8 mouse cellular contexts compared by ENCODE assay signal in the genomic region with DNA sequence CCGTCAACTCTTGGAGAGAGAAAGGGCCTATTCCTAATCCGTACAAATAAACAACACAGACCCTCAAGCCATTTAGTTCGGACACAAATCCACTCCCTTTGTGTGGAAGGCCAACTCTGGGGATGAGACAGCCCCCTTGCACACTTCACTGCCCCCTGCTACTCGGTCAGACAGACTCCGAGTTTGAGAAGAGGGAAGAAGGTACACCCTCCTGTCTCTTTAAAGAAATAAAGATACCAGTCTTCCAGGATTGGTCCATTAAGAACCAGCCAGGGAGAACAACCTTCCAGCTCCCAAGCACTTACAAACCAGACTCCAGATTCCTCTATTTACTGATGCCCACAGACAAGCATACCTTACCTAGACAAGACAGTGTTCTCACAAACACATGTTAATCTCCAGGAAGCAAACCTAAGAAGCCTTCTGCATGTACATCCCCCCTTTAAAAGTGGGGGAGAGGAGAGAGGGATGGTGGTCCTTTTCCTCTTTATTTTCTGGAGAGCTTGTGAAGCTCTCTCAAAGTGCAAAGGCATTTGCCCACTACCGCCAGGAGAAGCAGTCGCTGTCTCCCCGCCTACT.
A peak's percentile ranks its signal among the peaks of the same experiment; 100 is the strongest.
DNase-seq lines count a peak whose midpoint lies in the region; ATAC-seq and TF ChIP-seq lines count a peak whose summit lies in the region.

No protein-coding gene starts in this region.

- no peaks in the 10 kb centered on the region for H3K27me3 ChIP-seq in heart, embryonic 13.5 days (replicated peaks)
- H3K27me3 ChIP-seq in forebrain, postnatal 0 days (ENCODE audit: insufficient read depth, low read length), result no peaks in the 10 kb centered on the region
- no peaks in the 10 kb centered on the region for H3K27me3 ChIP-seq in limb, embryonic 13.5 days

- H3K36me3 ChIP-seq in heart, embryonic 13.5 days, result no peaks in the 10 kb centered on the region
- H3K36me3 ChIP-seq in forebrain, postnatal 0 days (ENCODE audit: insufficient read depth), result no peaks in the 10 kb centered on the region
- no peaks in the 10 kb centered on the region for H3K36me3 ChIP-seq in limb, embryonic 13.5 days

- H3K4me1 ChIP-seq in heart, embryonic 13.5 days, result peaks cover 38% of the 10 kb centered on the region
- H3K4me1 ChIP-seq in forebrain, postnatal 0 days (ENCODE audit: insufficient read depth), result peaks cover 18% of the 10 kb centered on the region
- peaks cover 47% of the 10 kb centered on the region for H3K4me1 ChIP-seq in limb, embryonic 13.5 days

- intact Hi-C loops in heart, postnatal 36 days (cut with DNase I), result no loop called here
- intact Hi-C loops in gastrocnemius, postnatal 14 days (cut with DNase I; ENCODE audit: low total_unique reads), result no loop called here

- peak overlapping the region; percentile 49 for H3K4me3 ChIP-seq in heart, embryonic 13.5 days
- peak overlapping the region; percentile 64 for H3K4me3 ChIP-seq in forebrain, postnatal 0 days (ENCODE audit: low read depth, low read length)
- peak overlapping the region; percentile 46 for H3K4me3 ChIP-seq in limb, embryonic 13.5 days

- WGBS in heart, embryonic 13.5 days, result 29% methylated on average over 8 of the region's 8 CpGs
- 4% methylated on average over 8 of the region's 8 CpGs for WGBS in forebrain, postnatal 0 days
- WGBS in limb, embryonic 13.5 days, result 12% methylated on average over 8 of the region's 8 CpGs

- no peaks in the 10 kb centered on the region for H3K9me3 ChIP-seq in heart, embryonic 13.5 days
- H3K9me3 ChIP-seq in forebrain, postnatal 0 days (ENCODE audit: low read length), result no peaks in the 10 kb centered on the region
- H3K9me3 ChIP-seq in limb, embryonic 13.5 days, result no peaks in the 10 kb centered on the region

- peak; percentile 11; the same call in 1 of the 2 replicates for TF ChIP-seq CTCF in forebrain, postnatal 0 days (IDR thresholded peaks at IDR 0.05; ENCODE audit: low read depth)

- H3K9ac ChIP-seq in heart, embryonic 13.5 days, result peak overlapping the region; percentile 76
- peak overlapping the region; percentile 86 for H3K9ac ChIP-seq in forebrain, postnatal 0 days
- peak overlapping the region; percentile 71 for H3K9ac ChIP-seq in limb, embryonic 13.5 days

- DNase-seq in heart, postnatal 36 days, result no peak
- DNase-seq in cerebellum, adult 18-20 months, result peak; percentile 8 to 58
- DNase-seq in forebrain, postnatal 0 days, result peak; percentile 78
- DNase-seq in urinary bladder, adult 18-20 months (ENCODE audit: low spot score in 2 of 2), result no peak
- DNase-seq in gastrocnemius, postnatal 14 days, result no peak
- DNase-seq in kidney, postnatal 25 days, result no peak

- peak overlapping the region; percentile 72 for H3K27ac ChIP-seq in heart, embryonic 13.5 days (replicated peaks)
- peak overlapping the region; percentile 96 for H3K27ac ChIP-seq in forebrain, postnatal 0 days (ENCODE audit: low read depth, low read length)
- peak overlapping the region; percentile 96 for H3K27ac ChIP-seq in limb, embryonic 13.5 days

- ATAC-seq in heart, embryonic 13.5 days (ENCODE audit: extremely low read depth, insufficient number of reproducible peaks, low FRiP score, low TSS enrichment), result no peak
- ATAC-seq in forebrain, postnatal 0 days, result peak; percentile 54
- 0 out of 2 replicates have a peak, but pooled peaks have one; percentile 7 for ATAC-seq in limb, embryonic 13.5 days (ENCODE audit: low FRiP score, low read depth)

- H3K4me2 ChIP-seq in heart, embryonic 13.5 days, result peak overlapping the region; percentile 76
- peak overlapping the region; percentile 71 for H3K4me2 ChIP-seq in forebrain, postnatal 0 days (ENCODE audit: low read depth)
- peak overlapping the region; percentile 70 for H3K4me2 ChIP-seq in limb, embryonic 13.5 days (replicated peaks)

Comparison
In these comparisons a context has a peak if more than half of its experiments do, and no peak if none do; other contexts are left out.
1. DNase-seq: peak in cerebellum, adult 18-20 months (2 of 2) and forebrain, postnatal 0 days (single experiment); none in heart, postnatal 36 days (0 of 2), urinary bladder, adult 18-20 months (0 of 2), gastrocnemius, postnatal 14 days (single experiment) and kidney, postnatal 25 days (0 of 2).
2. Peak in every context shown above with its lines, with median percentiles within 50 percentile points of each other: H3K27ac ChIP-seq, H3K4me2 ChIP-seq, H3K4me3 ChIP-seq and H3K9ac ChIP-seq.